Mouse (Mus musculus) ES-Bruce4 (cell line): ENCODE measurements around the gene Slc5a5.

Experiments used
- CTCF ChIP-seq: IDR thresholded peaks from one replicate; pipeline ENCODE4 v1.8.1; 2011; ENCODE audit warnings: low read depth, low read length
- EP300 ChIP-seq: IDR thresholded peaks from 2 replicates; pipeline ENCODE4 v1.6.1; 2011; ENCODE audit warnings: low read depth, low read length; ENCODE audit not compliant: insufficient read depth

GRCm38 (mm10) chr8:70902211-70902610, 9.7 kb upstream of the Slc5a5 start:
- TF ChIP-seq CTCF (no peak), EP300 (no peak)
